Mouse (Mus musculus) CD4-positive, CD25-positive, alpha-beta regulatory T cell, adult 2 months (primary cell): Measurements from ENCODE around the gene Ccdc8.
A peak's percentile ranks its signal among the peaks of the same experiment; 100 is the strongest.
"Not testable (repeated sequence)": the region's sequence is repeated elsewhere in the genome, so short reads cannot be mapped to it uniquely, and the experiment has no call there.

Source experiments
- DNase-seq: peaks from one replicate; pipeline ENCODE4 v3.0.0-alpha.2; 2012; ENCODE audit warnings: low read depth, low spot score

The Ccdc8 gene

DNA sequence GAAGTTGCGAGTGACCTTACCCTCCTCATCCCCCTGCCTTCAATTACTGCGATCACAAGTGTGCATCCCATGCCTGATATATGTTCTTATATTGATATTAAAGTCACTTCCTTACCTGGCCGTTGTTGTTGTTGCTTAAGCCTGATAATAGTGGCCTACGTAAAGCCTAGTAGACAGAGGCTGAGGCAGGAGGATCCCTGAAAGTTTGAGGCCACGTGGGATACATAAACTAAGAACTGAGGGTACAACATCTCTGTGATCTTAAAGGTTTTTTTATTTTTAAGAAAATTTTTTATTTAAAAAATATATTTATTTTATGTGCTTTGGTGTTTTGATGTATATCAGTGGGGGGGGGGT lies at the start of gene Ccdc8:
Ccdc8 (plus strand) TSS at position 258 of the 357 bp plus-strand sequence.
- no peak for DNase-seq

DNA sequence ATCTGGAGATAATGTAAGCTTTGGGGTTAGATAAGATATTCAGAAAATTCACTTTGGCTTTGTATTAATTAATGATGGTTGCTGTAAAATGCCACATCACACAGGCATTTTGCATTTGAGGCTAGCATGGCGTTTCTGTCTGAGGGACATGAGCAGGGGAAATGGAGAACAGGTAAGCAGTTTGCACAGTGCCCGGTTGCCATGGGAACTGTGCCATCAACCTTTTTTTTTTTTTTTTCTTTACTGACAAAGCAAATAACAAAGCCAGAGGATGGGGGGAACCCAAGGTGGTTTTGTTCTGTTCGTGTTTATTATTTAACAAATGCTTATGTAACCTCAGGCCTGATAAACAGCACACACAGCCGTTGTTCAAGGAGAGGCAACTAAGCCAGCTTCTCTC lies 49.6 kb upstream of the Ccdc8 start:
- no peak for DNase-seq

DNA sequence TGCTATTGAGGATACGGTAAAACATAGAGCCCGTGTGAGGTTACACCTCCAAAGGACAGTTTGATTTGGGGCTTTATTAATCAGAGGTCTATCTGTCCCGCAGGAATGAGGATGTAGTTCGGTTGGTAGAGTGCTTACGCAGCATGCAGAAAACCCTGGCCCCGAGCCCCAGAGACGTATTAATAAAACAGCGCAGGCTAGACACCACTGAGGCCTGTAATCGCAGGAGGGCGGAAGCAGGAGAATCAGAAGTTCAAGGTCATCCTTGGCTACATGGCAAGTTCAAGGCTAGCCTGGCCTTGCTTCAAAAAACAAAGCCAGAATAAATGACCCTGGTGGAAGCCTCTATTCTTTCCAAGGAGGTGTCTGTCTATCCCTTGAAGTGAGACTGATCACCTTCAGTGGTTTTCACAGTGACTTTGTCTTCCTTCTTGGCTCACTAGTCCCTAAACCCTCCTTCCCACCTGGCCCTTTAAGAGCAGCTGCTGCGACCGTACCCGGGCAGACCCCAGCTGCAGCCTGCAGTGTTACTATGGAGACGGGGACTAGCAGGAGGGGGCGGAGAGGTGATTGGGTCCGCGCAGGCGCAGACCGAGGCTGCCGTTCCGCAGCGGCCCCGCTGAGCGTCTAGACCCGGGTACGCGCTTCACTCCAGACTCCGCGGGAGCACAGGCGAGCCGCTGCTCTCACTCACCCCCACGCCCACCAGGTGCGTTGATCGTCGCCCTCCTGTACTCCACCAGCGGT lies 48.3 kb upstream of the Ccdc8 start, which contains the start of gene Pnmal2:
Pnmal2 (plus strand) TSS at position 622 of the 747 bp plus-strand sequence.
- peak; percentile 79 for DNase-seq

DNA sequence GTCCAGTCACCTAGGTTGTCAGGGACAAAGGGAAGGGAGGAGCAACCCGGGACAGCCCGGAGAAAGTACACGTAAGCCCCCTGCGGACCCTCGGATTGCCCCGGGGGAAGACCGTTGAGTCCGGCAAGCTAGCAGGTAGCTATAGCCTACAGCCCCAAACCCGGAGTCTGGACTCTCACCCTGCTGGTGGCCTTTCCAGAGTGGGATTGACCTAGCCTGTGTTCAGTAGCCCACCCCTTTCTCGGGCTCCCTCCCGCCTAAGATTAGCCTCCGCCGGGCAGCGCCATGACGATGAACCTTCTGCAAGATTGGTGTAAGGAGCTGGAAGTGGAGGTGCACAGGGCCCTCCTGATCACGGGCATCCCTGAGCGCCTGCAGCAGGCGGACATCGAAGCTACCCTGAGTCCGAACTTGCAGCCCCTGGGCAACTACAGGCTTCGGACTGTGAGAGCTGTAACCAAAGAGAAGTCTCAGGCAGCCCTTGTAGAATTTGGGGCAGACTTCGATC lies 47.6 kb upstream of the Ccdc8 start:
- no peak for DNase-seq

DNA sequence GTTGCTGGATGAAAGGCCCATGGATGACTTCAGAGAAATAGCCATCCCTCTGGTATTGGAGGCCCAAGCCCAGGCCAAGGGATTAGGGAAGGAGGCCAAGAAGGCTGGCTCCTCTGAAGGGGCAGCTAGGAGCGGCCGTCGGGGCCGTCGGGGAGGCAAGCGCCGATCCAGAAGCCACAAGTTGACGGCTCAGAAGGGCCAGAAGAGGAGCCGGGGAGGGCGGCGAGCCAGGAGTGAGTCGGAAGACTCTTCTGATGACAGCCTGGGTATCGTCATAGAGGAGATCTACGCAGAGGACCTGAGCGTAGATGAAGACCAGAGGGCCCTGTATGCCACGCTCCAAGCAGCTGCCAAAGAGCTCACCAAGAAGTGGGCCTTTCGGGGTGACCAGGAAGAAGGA lies 47.1 kb upstream of the Ccdc8 start:
- DNase-seq: no peak

DNA sequence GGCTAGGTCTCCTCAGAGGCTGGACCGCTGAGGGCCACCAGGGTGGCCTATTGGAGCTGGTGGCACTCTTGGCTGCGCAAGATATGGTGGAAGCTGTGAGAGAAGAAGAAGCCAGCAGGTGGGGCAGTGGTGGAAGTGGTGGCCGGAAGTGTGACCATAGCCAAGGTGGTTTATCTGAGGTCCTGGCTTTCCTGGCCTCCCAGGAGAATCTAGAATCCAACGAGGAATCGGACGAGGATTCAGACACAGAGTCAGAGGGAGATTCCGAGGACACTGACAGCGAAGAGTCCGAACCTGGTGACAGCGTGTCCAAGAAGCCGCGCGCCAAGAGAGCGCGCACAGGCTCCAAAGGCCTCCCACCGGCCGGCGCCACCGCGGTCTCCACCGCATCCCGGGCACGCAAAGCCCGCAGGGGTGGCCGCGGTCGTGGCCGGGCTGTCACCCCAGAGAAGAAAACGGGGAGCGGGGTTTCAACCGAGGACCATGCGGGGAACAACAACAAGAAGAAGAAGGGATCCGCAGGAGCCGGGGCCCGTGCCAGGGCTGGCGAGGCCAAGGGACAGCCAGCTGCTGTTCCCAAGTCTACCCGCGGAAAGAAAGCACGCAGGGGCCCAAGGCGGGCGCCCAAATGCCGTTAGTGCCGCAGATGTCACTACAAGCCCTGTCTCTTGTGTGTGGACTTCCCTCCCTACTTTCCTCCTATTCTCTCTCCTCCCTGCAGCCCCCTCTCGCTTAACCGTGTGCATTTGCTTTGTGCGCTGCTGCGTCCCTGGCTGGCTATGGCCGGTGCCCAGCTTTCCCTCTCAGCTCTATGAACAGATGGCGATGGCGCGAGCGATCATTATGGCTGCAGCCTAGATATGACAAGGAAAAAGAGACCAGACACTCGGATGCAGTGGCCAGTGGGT lies 45.8 kb upstream of the Ccdc8 start:
- no peak for DNase-seq

DNA sequence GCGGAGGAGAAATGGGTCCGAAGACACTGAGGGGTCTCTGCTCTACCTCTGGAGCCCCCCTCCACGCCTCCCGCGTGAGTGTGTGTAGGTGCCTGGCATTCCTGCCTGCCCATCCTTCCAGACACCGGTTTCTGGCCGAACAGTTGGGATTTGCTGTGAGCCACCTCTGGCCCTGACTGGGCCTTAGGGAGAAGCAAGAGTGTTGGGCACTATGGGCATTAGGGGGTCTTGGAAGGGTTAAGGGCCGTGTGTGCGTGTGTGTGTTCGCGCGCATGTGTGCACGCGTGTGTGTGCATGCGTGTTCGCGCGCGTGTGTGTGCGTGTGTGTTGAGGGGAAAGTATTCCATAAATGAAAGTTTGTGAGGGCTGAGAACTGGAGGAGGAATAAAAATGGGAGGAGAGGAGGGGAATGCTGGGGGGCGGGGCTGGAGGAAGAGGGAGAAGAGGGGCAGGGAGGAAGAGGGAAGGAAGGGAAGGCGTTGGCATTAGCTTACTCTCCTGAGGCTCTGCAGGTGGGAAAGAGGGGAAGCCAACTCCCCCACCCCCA lies 45.1 kb upstream of the Ccdc8 start:
- no peak for DNase-seq

DNA sequence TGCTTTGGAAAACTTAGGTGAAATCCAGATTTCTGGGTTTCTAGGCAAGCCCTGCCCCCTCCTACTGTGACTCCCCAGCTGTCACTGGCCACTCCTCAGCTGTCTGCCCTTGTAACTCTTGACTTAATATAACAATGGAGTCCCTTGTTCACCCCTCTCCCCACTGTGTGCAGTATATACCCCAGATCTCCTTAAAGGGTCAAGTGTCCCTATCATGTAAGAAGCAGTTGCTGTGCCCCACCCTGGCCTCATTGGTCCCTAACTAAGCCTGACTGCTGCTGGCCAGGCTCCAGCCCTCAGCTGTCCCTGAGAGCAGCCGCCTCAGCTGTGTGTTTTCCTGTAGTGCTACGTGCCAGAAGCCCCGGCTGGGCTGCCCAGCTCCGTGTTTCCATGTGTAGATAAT lies 44.5 kb upstream of the Ccdc8 start:
- no peak for DNase-seq

DNA sequence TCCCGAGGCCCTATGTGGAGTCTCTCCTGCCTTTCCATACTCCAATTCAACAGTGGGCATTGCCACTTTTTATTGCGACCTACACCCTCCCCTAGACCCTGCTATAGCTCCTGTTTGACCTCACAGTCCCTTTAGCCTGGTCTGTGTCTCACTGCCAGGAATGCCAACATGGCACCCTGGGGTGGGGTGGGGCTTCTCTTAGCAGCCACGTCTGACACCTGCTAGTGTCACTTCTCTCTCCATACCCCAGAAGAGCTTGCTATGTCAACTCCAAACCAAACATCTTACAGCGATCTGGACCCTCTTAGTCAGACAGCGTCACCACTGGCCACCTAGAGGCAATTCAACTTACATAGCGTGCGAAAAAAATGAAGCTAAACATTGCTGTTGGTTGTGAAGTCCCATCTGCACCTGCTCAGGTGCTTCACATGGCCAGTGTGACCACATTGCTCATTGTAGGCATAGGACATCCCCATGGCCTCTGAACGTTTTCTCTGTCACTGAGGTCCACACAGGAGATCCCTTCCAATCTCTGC lies 43.5 kb upstream of the Ccdc8 start:
- DNase-seq: no peak

DNA sequence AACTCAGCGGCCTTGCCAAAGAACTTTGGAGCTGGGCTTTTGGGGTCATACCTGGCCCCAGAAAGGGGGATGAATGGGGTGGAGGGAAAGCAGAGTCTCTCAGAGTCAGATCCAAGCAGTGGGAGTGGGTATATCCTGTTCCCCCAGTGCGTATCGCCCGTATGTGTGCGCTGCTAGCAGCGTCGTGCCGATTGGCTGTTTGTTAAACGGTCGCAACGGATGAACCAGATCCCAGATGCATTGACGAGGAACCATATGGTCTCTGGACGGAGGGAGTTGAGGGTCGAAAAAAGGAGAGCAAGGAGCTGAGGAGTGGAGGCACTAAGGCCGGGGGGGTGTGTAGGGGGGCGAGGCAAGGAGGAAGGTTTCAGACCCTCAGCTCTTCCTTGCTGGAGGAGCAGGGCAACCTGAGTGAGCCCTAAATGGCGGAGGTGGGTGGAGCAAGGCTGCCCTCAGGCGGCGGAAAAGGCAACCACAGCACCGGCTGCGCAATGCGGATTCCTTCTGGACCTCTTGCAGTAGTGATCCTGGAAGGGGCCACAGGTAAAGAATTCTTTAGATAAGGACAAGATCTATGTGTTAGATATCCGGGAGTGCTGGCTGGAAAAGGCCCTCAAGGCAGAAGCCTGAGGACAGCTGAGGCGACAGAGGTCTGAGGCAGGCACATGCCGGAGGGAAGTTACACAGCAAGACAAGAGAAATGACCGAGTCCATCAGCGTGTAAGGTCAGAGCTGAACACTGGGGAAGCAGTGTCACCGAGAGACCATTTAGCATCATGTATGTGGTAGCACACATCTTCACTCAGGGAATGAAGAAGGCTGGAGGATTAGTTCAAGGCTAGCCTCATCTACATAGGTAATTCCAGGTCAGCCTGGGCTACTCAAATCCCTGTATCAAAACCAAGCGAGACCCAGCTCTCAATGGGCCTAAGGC lies 42.3 kb upstream of the Ccdc8 start:
- peak; percentile 86 for DNase-seq

DNA sequence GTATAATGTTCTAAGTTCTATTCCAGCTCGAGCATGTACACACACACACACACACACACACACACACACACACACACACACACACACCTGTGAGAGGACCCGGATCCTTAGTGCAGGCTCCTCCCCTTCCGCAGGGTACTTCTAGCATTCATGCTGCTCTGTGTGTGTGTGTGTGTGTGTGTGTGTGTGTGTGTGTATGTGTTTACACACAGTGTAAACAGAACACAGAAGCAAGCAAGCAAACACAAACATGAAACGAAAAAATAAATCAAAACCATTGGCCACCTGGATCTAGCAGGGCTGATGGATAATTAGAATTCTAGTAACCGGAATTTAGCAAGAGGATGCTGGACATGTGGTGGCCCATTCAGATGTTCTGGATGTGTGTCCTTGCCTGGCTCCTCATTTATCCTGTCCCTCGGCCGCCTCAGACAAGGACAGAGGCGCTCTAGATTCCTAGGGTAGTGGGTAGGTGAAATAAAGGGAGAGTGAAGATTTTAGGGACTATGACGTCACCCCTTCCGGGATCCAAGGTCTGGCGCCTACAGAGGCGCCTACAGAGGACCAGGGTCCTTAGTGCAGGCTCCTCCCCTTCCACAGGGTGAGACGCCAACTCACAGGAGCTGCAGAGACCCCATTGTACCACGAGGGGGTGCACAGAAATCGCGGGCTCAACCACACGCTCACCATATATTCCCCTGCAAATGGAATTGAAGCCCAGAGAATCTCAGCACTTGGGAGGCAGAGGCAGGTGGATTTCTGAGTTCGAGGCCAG lies 41.5 kb upstream of the Ccdc8 start:
- DNase-seq: peak; percentile 91

DNA sequence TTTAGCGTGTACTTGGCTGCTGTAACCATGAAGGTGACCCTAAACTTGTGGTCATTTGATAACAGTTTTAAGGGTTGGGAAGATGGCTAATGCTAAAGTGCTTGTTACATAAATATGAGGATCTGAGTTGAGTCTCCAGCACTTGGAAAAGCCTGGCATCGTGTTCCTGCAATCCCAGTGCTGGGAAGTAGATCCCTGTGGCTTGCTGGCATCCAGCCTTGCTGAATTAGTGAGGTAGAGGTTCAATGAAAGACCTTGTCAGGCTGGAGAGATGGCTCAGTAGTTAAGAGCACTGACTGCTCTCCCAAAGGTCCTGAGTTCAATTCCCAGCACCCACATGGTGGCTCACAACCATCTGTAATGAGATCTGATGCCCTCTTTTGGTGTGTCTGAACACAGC lies 38.7 kb upstream of the Ccdc8 start:
- not testable (repeated sequence) for DNase-seq

DNA sequence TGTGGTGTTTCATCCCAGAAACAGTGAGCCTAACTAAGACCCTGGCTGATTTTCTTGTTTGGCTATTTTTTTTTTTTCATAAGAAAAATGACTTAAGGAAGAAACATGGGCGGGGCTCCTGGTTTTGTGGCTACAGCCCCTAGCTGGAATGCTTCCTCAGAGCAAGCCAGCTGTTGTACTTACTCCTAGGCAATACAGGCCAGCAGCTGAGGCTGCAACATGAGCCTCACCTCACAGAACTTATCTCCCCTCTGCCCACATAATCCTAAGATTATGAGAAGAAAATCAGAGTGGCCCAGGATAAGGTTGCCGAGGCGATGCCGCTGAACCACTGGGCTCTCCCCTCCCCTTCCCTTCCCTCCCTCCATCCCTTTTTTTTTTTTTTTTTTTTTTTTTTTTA lies 36.8 kb upstream of the Ccdc8 start:
- no peak for DNase-seq

DNA sequence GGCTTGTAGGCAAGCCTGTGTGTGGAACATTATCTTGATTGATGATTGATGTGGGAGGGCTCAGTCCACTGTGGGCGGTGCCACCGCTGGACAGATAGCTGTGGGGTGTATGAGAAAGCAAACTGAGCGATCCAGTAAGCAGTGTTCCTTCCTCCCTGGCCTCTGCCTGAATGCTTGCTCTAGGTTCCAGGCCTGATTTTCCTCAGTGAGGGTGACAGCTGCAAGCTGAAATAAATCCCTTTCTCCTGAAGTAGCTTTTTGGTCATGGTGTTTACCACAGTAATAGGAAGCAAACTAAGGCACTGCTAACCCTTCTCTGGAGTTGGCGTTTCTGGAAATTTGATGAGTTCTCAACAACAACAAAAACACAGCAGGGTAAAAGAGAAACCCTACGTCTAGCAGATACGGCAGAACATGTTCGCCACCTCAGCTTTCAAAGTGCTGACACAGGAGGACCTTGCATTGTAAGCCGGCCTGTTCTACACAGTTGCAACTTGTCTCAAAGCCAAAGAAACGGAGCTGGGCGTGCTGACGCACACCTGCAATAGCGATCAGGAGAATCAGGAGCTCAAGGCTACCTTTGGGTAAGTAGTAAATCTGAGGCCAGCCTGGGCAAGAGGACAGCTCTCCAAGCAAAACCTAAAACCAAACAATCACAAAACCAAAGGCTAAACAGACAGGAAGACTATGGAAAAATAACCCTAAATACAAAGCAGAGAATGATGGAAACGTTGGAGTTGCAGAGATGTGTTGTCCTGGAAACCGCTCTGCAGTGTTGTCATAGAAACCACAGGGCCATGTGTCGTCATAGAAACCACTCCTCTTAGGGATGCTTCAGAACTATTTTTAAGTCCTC lies 35.9 kb upstream of the Ccdc8 start:
- no peak for DNase-seq

DNA sequence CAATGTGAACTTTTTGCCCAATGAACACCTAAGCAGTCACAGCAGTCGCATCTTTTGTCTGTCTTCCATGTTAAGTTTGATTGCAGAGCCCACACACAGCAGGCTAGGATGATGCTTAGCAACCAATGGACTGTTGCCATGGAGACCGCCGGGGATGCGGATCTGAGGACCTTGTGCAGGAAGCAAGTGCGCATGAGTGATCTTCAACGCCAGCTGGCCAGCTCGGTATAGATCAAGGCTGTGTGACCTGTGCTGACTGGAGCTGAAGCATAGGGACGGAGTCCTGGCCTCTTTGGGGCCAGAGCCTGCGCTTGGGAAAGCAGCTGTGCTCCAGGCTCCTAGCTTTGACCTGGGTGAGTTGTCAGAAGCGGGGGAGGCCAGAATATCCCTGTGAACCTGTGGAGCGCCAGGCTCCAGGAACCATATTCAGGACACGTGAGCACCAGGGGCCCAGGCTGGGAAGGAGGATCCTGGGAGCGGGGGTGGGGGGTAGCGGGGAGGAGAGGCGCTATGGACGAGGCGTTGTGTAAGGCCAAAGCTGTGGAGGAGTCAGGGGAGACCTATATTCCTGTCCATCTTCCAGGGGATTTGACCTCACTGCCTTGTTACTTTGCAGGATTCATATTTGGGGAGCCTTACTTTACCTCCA lies 32.8 kb upstream of the Ccdc8 start, which contains the start of gene Pnmal1:
Pnmal1 (plus strand) TSS at position 141 of the 649 bp plus-strand sequence.
- no peak for DNase-seq

DNA sequence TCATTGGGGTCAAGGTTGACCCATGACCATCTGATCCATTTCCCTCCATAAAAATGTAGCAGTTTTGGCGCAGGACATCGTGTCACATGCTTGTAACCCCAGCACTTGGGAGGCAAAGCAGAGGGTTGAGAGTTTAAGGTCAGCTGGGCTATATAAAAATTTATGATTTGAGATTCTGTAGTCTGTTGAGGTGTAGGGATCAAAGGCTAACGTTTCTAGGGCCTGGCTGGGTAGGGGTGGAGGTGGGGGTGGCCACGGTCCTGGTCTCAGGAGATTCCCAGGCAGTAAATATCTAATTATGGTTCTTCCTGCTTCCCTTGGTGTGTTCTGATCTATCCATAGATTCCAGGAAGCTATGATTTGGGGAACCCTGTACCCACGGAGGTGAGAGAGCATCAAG lies 30.8 kb upstream of the Ccdc8 start:
- DNase-seq: no peak

DNA sequence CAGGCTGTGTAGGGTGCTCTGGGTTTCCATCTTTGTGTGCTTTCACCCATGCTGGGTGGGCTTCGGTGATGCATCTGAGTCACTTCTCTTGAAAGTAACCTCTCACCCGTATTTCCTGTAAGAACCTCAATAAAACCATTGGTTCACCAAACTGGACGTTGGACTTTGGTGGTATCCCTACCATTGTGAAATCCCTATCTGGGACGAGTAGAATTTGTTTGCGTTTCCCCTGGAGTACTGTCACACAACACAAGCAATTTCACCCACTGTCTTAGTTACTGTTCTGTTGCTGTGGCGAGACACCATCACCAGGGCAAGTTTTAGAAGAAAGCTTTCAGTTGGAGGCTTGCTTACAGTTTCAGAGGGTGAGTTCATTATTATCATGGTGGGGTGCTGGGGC lies 24.1 kb upstream of the Ccdc8 start:
- DNase-seq: no peak

DNA sequence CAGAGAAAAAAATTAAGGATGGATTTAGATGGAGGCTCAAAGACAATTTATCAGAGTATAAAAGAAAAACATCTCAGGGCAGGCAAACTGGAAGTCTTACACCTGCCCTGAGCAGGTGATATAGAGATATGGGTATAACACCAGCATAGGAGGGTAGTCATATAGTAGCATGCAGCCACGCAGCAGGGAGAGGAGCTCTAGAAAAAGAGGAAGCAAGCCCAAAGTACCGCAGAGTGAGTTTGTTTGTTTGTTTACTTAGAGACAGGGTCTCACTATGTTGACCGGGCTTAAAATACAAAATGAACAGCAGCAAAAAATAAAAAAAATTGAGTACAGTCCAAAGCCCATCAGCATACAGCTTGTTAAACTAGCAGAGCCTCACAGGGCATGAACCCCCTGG lies 21.3 kb upstream of the Ccdc8 start:
- DNase-seq: no peak

DNA sequence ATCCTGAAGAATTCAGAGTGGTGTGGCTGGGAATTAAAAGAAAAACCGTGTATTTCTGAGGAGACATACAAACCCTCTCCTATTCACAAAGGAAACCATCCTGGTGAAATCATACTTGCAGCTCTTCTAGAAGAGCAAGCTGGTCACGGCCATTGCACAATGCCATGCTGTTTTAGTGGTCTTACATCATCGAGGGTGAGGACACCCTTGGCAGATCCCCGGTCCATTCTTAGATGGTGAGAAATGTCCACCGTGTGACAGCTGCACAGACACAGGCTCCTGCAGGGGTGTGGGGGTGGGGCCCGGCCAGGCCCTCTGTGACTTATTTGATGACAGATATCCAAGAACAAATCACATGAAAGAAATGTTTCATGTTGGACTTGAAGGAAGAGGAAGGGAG lies 18.5 kb upstream of the Ccdc8 start:
- no peak for DNase-seq
